Mouse (Mus musculus) embryonic facial prominence, embryonic 13.5 days (tissue): Measurements from ENCODE around the gene Tgds. TPM values are rescaled to one million over a fixed set of nuclear protein-coding genes. Genes with fewer than 3 reads are reported as not detected.
"Not testable (repeated sequence)": the region's sequence is repeated elsewhere in the genome, so short reads cannot be mapped to it uniquely, and the experiment has no call there.

Experiments
- ATAC-seq: fragments of 200-750 bp; cut with Nextera tagmentation; 2 replicates; pipeline ENCODE4 v1.8.0; 2017; ENCODE audit warnings: low read depth; ENCODE audit not compliant: insufficient number of reproducible peaks, insufficient read depth, low FRiP score, low TSS enrichment
- H3K27ac ChIP-seq: fragments of 300-500 bp; sonication (generic); 2 replicates; pipeline ENCODE4 v1.5.1; 2015; ENCODE audit warnings: moderate library complexity, mild to moderate bottlenecking, inconsistent platforms
- H3K27me3 ChIP-seq: fragments of 300-500 bp; sonication (generic); 2 replicates; pipeline ENCODE4 v1.6.1; 2015; ENCODE audit warnings: mild to moderate bottlenecking, inconsistent platforms
- H3K36me3 ChIP-seq: fragments of 300-500 bp; sonication (generic); 2 replicates; pipeline ENCODE4 v1.6.1; 2015; ENCODE audit warnings: mild to moderate bottlenecking, inconsistent platforms
- H3K4me1 ChIP-seq: fragments of 300-500 bp; sonication (generic); 2 replicates; pipeline ENCODE4 v1.6.1; 2015; ENCODE audit warnings: inconsistent platforms
- H3K4me2 ChIP-seq: fragments of 300-500 bp; sonication (generic); 2 replicates; pipeline ENCODE4 v1.6.1; 2015; ENCODE audit warnings: moderate library complexity, mild to moderate bottlenecking, inconsistent platforms
- H3K4me3 ChIP-seq: fragments of 300-500 bp; sonication (generic); 2 replicates; pipeline ENCODE4 v1.5.1; 2015; ENCODE audit warnings: mild to moderate bottlenecking, inconsistent platforms
- H3K9ac ChIP-seq: fragments of 300-500 bp; sonication (generic); 2 replicates; pipeline ENCODE4 v1.6.1; 2015; ENCODE audit warnings: mild to moderate bottlenecking, inconsistent platforms
- H3K9me3 ChIP-seq: fragments of 300-500 bp; sonication (generic); 2 replicates; pipeline ENCODE4 v1.6.1; 2016; ENCODE audit warnings: inconsistent platforms
- WGBS: fragments of 180-500 bp; shearing (Covaris S2); methylation state at CpG from one replicate; pipeline ENCODE4 v1.1.7; 2015; ENCODE audit warnings: mixed read lengths; 5-methylcytosine and 5-hydroxymethylcytosine counted together
- polyA plus RNA-seq: library from polyadenylated mRNA; unstranded; fragments of >200 nt; fragmentation: Nextera tagmentation; extraction: Ambion mirVana; gene quantifications from 2 replicates; pipeline ENCODE4 v1.2.1, GENCODE M21; 2015

Tgds gene
- polyA plus RNA-seq, 1 experiment from 2014 or later = 35.2 TPM

DNA sequence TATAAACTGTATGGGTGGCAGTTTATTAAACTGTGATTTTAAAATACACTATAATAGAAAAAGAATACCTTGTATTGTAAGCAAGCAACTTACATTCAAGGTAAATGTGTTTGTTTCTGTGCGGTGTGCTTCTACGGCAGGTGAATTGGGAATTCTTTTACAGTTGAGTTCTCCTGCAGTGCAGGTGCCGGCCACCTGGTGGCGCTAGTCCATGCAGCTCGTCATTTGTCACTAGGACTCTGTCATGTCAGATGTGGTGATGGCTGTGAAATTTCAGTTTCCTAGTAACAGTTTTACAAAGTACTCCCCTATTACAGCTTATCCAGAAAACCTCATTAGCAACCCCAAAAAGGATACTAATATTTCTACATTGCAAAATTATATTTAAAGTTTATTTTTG is 24.6 kb upstream of the Tgds start:
- no peaks in the 10 kb centered on the region for H3K27me3 ChIP-seq
- no peak for ATAC-seq
- H3K9ac ChIP-seq = no peak overlapping the region
- no peaks in the 10 kb centered on the region for H3K4me1 ChIP-seq
- WGBS = 29% methylated on average over 5 of the region's 5 CpGs
- no peak overlapping the region for H3K27ac ChIP-seq
- H3K36me3 ChIP-seq = peaks cover 80% of the 10 kb centered on the region
- H3K4me2 ChIP-seq = no peak overlapping the region
- no peaks in the 10 kb centered on the region for H3K9me3 ChIP-seq
- no peak overlapping the region for H3K4me3 ChIP-seq

DNA sequence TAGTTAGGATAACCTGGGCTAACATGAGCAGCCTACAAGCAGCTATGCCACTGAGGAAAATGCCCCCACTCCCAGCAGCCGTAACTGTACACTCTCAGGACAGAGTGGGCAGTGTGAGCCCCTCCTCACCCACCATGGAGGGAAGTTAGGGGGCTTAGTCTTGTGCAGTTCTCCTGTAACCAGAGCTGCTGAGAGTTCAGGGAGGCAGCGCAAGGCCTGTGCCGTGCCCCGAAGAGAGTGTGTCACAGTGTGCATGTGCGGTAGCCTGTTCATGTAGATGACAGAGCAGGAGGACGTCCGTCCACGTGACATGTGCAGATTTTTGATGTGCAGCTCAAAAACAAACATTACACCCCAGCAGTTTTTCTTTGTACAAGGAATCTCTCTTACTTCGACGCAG is 24.2 kb upstream of the Tgds start:
- ATAC-seq = no peak

DNA sequence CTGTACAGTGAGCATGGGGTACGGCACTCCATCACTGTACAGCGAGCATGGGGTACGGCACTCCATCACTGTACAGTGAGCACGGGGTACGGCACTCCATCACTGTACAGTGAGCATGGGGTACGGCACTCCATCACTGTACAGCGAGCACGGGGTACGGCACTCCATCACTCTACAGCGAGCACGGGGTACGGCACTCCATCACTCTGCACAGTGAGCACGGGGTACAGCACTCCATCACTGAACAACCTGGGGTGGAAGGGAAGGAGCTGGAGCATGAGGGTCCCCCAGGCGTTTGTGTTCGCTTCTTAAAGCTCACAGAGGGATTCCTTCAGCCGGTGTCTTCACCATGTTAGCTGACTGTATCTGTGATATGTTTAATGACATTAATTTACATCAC is 23.5 kb upstream of the Tgds start:
- not testable (repeated sequence) for H3K27ac ChIP-seq, H3K9ac ChIP-seq, H3K27me3 ChIP-seq, H3K4me2 ChIP-seq, H3K9me3 ChIP-seq, H3K4me1 ChIP-seq, H3K4me3 ChIP-seq, ATAC-seq
- peaks cover 71% of the 10 kb centered on the region for H3K36me3 ChIP-seq
- WGBS = 95% methylated on average over 16 of the region's 16 CpGs

More for the DNA sequence above, 24.2 kb upstream of the Tgds start:
- H3K9me3 ChIP-seq = no peaks in the 10 kb centered on the region
- no peak overlapping the region for H3K4me2 ChIP-seq
- H3K4me3 ChIP-seq = no peak overlapping the region
- H3K27ac ChIP-seq = no peak overlapping the region
- H3K4me1 ChIP-seq = no peaks in the 10 kb centered on the region
- WGBS = 85% methylated on average over 10 of the region's 10 CpGs
- H3K27me3 ChIP-seq = no peaks in the 10 kb centered on the region
- H3K9ac ChIP-seq = no peak overlapping the region
- H3K36me3 ChIP-seq = peaks cover 76% of the 10 kb centered on the region

DNA sequence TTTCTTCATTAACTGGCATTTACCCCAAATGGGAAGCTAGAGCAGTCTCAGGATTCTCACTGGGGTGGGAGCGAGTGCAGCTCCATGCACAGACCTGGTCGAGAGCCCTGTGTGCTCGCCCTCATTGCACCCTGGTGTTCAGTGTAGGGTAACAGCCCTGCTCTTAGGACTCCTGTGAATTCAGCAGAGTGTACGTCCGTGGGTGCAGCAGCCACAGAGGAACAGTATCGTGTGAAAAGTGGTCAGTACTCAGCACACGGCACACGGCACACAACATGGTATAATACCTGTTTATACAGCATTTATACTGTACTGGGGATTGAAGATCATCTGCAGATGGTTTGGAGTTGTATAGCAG is 19.7 kb upstream of the Tgds start:
- 91% methylated on average over 8 of the region's 8 CpGs for WGBS
- H3K36me3 ChIP-seq = peaks cover 54% of the 10 kb centered on the region
- ATAC-seq = no peak

DNA sequence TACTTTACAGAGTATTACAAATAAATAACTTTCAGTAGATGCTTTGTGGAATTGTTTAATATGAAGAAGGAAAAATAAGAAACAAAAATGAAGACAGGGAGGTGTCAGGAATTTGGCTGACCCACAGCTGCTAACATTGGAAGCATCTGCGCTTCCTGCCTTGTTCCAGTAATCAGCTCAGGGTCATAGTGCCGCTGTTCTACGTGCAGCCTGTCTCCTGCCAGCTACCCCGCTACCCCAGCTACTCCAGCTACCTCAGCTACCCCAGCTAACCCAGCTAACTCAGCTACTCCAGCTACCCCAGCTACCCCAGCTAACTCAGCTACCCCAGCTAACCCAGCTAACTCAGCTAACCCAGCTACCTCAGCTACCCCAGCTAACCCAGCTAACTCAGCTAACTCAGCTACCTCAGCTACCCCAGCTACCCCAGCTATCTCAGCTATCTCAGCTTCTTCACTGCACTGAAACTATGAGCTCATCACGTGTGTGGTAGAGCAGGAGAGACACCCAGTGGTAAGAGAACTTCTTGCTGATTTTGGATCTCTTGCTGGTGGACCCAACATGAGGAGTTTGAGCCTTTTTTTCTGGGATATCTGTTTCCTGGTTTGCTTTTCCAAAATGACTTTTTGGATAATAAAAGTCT is 19.2 kb upstream of the Tgds start:
- Histone ChIP-seq H3K4me3 (no peak overlapping the region), H3K27me3 (no peaks in the 10 kb centered on the region), H3K4me2 (no peak overlapping the region), H3K27ac (no peak overlapping the region), H3K9ac (no peak overlapping the region), H3K4me1 (peaks cover 2% of the 10 kb centered on the region; the same call in 1 of the 2 replicates), H3K9me3 (no peaks in the 10 kb centered on the region), H3K36me3 (peaks cover 53% of the 10 kb centered on the region)
- 73% methylated on average over 5 of the region's 5 CpGs for WGBS
- ATAC-seq = no peak

More for the DNA sequence above, 19.7 kb upstream of the Tgds start:
- Histone ChIP-seq H3K27me3 (no peaks in the 10 kb centered on the region), H3K9me3 (no peaks in the 10 kb centered on the region), H3K27ac (no peak overlapping the region), H3K4me3 (no peak overlapping the region), H3K4me1 (no peaks in the 10 kb centered on the region), H3K9ac (no peak overlapping the region), H3K4me2 (no peak overlapping the region)

DNA sequence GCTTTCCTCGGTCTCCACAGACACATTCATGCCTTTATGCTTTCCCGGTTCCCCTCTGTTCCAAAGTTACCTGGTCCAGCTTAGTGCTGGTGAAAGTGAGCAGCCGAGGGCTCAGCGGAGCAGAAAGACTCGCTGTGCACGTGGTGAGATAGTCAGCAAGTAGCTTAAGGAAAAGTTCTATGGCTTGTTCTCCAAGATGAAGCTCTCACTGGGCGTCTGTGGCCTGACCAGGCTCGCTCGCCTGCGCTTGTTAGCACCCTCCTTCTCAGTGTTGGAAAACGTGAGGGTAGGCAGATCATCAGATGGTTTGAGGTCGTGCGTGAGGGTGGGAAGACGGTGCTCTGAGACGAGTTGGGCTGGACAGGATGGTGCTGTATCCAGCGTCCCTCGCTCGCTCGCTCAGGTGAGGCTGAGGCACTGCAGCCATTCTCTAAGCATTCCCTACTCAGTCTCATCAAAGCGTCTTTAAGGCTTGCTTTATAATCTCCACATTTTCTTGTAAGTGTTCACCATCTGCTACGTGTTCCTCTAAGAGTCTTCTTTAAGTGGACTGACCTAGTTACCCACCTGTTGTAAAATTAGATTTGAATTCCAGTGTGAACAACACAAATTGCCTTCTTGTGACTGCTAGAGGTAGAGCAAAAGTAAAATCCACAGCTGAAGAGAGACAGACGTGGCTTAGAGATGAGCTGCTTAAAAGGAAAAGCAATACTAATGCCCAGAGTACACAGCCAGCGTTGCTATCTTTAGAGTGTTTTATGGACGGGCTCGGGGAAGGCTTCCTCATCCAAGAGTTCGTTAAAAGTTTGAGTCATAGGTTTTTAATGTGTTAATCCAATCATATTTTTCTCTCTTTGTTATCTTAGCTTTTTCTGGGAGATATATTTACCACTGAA is 18.3 kb upstream of the Tgds start:
- Histone ChIP-seq H3K4me3 (no peak overlapping the region), H3K36me3 (peaks cover 45% of the 10 kb centered on the region)

DNA sequence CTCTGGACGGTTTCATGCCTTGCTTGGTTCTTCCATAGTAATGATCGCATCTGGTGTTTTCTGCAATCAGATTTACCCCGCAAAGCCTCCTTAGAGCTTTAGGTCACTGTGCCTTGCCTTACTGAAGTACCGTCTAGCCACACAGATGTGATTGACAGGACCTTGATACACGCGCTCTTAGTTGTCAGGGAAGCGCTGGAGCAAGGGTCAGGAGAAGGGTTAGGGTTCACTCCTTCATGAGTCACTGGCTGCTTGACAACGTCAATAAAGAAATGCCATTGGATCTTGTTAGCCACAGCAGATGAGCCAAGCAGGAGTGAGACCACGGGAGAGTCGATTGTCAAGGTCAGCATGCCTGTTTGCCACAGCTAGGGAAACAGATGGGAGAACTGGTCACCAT is 16.0 kb upstream of the Tgds start:
- Histone ChIP-seq H3K9me3 (no peaks in the 10 kb centered on the region), H3K36me3 (peaks cover 28% of the 10 kb centered on the region), H3K9ac (no peak overlapping the region), H3K4me1 (peaks cover 7% of the 10 kb centered on the region; the same call in 1 of the 2 replicates), H3K27me3 (no peaks in the 10 kb centered on the region), H3K4me2 (no peak overlapping the region), H3K4me3 (no peak overlapping the region), H3K27ac (no peak overlapping the region)
- ATAC-seq = no peak
- 76% methylated on average over 10 of the region's 10 CpGs for WGBS

More for the DNA sequence above, 18.3 kb upstream of the Tgds start:
- ATAC-seq = no peak
- Histone ChIP-seq H3K27ac (no peak overlapping the region), H3K27me3 (no peaks in the 10 kb centered on the region), H3K9ac (no peak overlapping the region), H3K9me3 (no peaks in the 10 kb centered on the region), H3K4me2 (no peak overlapping the region), H3K4me1 (peaks cover 7% of the 10 kb centered on the region; the same call in 1 of the 2 replicates)
- WGBS = 88% methylated on average over 26 of the region's 26 CpGs

DNA sequence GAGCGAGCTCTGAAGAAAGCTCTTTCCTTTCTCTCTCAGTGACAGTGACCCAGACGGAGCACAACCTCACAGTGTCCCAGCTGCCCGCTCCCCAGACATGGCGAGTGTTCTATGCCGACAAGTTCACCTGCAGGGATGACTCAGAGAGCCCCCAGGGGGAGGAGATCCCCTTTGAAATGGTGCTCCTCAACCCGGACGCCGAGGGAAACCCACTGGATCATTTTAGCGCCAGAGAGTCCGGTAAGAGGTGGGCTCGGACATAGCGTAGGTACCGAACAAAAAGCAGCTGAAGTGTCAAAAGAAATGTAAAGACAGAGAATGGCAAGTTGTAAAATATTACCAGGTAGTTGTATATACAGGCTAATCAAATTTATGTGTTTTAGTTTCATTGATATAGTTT is 15.5 kb upstream of the Tgds start:
- peaks cover 27% of the 10 kb centered on the region for H3K36me3 ChIP-seq
- no peaks in the 10 kb centered on the region for H3K9me3 ChIP-seq
- no peak overlapping the region for H3K4me2 ChIP-seq
- peaks cover 7% of the 10 kb centered on the region; the same call in 1 of the 2 replicates for H3K4me1 ChIP-seq
- no peak overlapping the region for H3K9ac ChIP-seq
- no peak overlapping the region for H3K4me3 ChIP-seq
- no peak for ATAC-seq
- H3K27me3 ChIP-seq = no peaks in the 10 kb centered on the region
- 96% methylated on average over 13 of the region's 13 CpGs for WGBS
- no peak overlapping the region for H3K27ac ChIP-seq

DNA sequence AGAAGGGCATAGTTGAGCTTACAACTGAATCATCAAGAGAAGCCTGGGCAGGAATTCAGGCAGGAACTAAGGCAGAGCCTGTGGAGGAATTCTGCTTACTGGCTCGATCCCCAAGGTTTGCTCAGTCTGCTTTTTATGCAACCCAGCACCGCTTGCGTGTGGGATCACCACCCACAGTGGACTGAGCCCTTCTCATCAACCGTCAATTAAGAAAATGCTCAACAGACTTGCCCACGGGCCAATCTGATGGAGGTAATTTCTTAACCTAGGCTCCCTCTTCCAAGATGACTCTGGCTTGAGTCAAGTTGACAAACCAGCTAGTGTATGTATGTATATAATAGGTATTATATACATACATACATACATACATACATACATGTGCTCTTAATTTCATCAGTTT is 9.7 kb upstream of the Tgds start:
- Histone ChIP-seq H3K4me2 (no peak overlapping the region), H3K27ac (no peak overlapping the region), H3K9ac (no peak overlapping the region), H3K4me3 (no peak overlapping the region), H3K4me1 (peaks cover 15% of the 10 kb centered on the region), H3K27me3 (no peaks in the 10 kb centered on the region), H3K36me3 (peaks cover 41% of the 10 kb centered on the region), H3K9me3 (no peaks in the 10 kb centered on the region)
- no peak for ATAC-seq
- 90% methylated on average over 5 of the region's 5 CpGs for WGBS

DNA sequence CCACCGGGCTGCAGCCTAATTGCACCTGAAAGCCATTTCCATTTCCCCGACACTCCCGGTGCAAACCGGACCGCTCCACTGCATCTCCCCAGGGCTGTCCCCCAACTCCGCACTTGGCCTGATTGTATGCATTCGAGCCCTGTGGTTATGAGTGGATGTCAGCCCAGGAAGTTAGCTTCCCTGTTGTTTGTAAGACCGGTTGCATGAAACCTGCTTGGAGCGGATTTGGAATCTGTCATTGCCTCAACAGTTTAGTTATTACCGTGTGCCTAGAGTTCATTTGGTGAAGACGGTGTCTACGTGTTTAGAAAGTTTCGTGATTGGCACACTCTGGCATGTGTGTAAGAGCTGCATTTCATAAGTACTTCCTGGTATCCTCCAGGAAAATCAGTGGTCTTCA is 4.9 kb upstream of the Tgds start:
- Histone ChIP-seq H3K4me3 (peak overlapping the region; percentile 88), H3K27ac (peak overlapping the region; percentile 82), H3K27me3 (peaks cover 10% of the 10 kb centered on the region; the same call in 1 of the 2 replicates), H3K9me3 (no peaks in the 10 kb centered on the region), H3K4me2 (peak overlapping the region; percentile 76), H3K4me1 (peaks cover 16% of the 10 kb centered on the region), H3K36me3 (peaks cover 33% of the 10 kb centered on the region), H3K9ac (peak overlapping the region; percentile 93)
- WGBS = 1% methylated on average over 13 of the region's 13 CpGs
- ATAC-seq = 0 out of 2 replicates have a peak, but pooled peaks have one; percentile 29

DNA sequence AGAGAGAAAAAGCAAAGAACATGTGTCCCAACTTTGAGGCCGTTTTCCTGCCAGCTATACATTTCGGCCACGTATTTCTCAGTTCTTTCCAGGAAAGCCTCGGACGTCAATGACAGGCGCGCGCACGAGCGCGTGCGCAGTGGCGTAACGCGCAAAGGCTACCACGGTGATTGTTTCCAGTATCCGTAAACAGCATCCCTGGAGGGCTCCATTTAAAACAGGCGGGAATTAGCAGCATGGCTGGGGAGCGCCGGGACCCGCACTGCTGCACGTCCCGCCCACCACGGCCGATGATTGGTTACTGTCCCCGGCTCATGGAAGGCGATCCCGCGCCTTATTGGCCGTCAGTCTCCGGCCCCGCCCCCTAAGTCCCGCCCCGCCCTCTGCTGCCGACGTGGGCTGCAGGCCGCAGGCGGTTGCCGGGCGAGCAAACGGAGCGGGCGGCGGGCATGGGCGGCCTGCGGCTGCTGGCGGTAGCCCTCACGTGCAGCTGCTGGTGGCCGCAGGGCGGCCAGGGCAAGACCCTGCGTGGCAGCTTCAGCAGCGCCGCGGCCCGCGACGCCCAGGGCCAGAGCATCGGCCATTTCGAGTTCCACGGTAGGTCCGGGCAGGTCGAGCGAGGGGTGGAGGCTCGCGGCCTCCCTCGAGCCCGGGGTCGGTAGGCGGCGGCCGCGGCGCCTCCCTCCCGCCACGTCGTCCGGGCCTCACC is 4.3 kb upstream of the Tgds start, which contains the start of gene Gpr180:
Gpr180 (plus strand) TSS at position 415 of the 709 bp plus-strand sequence.
- peaks cover 10% of the 10 kb centered on the region; the same call in 1 of the 2 replicates for H3K27me3 ChIP-seq
- H3K4me1 ChIP-seq = peaks cover 16% of the 10 kb centered on the region
- under 1% methylated on average over 77 of the region's 77 CpGs for WGBS
- peak within 1 kb of the TSS; percentile 93 for H3K9ac ChIP-seq
- no peaks in the 10 kb centered on the region for H3K9me3 ChIP-seq
- H3K27ac ChIP-seq = peak within 1 kb of the TSS; percentile 82
- H3K36me3 ChIP-seq = peaks cover 27% of the 10 kb centered on the region
- H3K4me3 ChIP-seq = peak within 1 kb of the TSS; percentile 88
- peak within 1 kb of the TSS; percentile 76 for H3K4me2 ChIP-seq
- peak; percentile 97 for ATAC-seq
